Mouse (Mus musculus) CH12.LX (cell line): ENCODE data around the gene Cttnbp2. TPM values are rescaled to one million over a fixed set of nuclear protein-coding genes. Genes with fewer than 3 reads are reported as not detected.

Experiments used
- DNase-seq: peaks from one replicate; pipeline ENCODE4 v3.0.0-alpha.2; 2013; ENCODE audit errors: extremely low read depth
- H3K27ac ChIP-seq: 2 replicates; pipeline ENCODE4 v1.5.1; 2012; ENCODE audit warnings: low read depth, mild to moderate bottlenecking, control low read depth, moderate library complexity; ENCODE audit not compliant: insufficient read depth
- H3K27me3 ChIP-seq: replicated peaks from 2 replicates; pipeline ENCODE3; 2012; ENCODE audit warnings: inconsistent platforms
- H3K36me3 ChIP-seq, 2 experiments: replicated peaks in 1 of 2; 2 replicates each; pipeline versions ENCODE3 to v1.6.1; 2012; ENCODE audit warnings: inconsistent platforms in 1 of 2, low read length in 1 of 2, mild to moderate bottlenecking in 1 of 2, mixed read lengths in 1 of 2, moderate library complexity in 1 of 2; ENCODE audit not compliant: control insufficient read depth in 1 of 2, insufficient read depth in 1 of 2
- H3K4me1 ChIP-seq, 2 experiments: 2 replicates each; pipeline ENCODE4 v1.6.1; 2012; ENCODE audit warnings: inconsistent platforms in 1 of 2, moderate library complexity in 1 of 2; ENCODE audit not compliant: insufficient read depth in 2 of 2, control insufficient read depth in 1 of 2
- H3K4me2 ChIP-seq: 2 replicates; pipeline ENCODE4 v1.6.1; 2012; ENCODE audit warnings: low read depth, mild to moderate bottlenecking, control low read depth; ENCODE audit not compliant: poor library complexity, insufficient read depth, severe bottlenecking
- H3K4me3 ChIP-seq, 3 experiments: fragments of 150-350 bp in 1 of 3; sonication (generic) in 1 of 3; replicated peaks in 1 of 3; 2 replicates each; pipeline versions ENCODE3 to v1.5.1; 2011 to 2012; ENCODE audit warnings: low read depth in 2 of 3, low read length in 2 of 3, mild to moderate bottlenecking in 2 of 3, moderate library complexity in 2 of 3, control low read depth in 1 of 3, improper control_type of control experiment in 1 of 3, inconsistent platforms in 1 of 3, mixed read lengths in 1 of 3; ENCODE audit not compliant: poor library complexity in 1 of 3
- H3K79me2 ChIP-seq: replicated peaks from 2 replicates; pipeline ENCODE4 v1.6.1; 2012; ENCODE audit warnings: mild to moderate bottlenecking, moderate library complexity; ENCODE audit not compliant: control insufficient read depth, poor library complexity, insufficient read depth, severe bottlenecking; ENCODE audit errors: extremely low read depth
- H3K9ac ChIP-seq: 2 replicates; pipeline ENCODE4 v1.6.1; 2012; ENCODE audit warnings: low read depth, mild to moderate bottlenecking, control low read depth, moderate library complexity; ENCODE audit not compliant: insufficient read depth
- H3K9me3 ChIP-seq: replicated peaks from 2 replicates; pipeline ENCODE3; 2012; ENCODE audit warnings: low read length, inconsistent platforms, mixed read lengths
- CHD1 ChIP-seq: IDR thresholded peaks from 2 replicates; pipeline ENCODE4 v1.6.1; 2012; ENCODE audit warnings: low read depth, low read length, improper control_type of control experiment, inconsistent platforms
- CTCF ChIP-seq, 2 experiments: IDR thresholded peaks in 1 of 2; conservative IDR thresholded peaks in 1 of 2; 2 replicates each; pipeline ENCODE4 v1.5.1; 2011 to 2012; ENCODE audit warnings: low read depth in 2 of 2, low read length in 2 of 2, improper control_type of control experiment in 1 of 2, inconsistent platforms in 1 of 2, mild to moderate bottlenecking in 1 of 2, moderate library complexity in 1 of 2
- ETS1 ChIP-seq: conservative IDR thresholded peaks from 2 replicates; pipeline ENCODE4 v1.6.1; 2012; ENCODE audit warnings: low read depth, mild to moderate bottlenecking, inconsistent platforms, low read length, improper control_type of control experiment, moderate library complexity
- IRF4 ChIP-seq: IDR thresholded peaks from 2 replicates; pipeline ENCODE4 v1.6.1; 2014; ENCODE audit warnings: low read depth, mild to moderate bottlenecking, inconsistent platforms, low read length, improper control_type of control experiment
- JUND ChIP-seq: conservative IDR thresholded peaks from 2 replicates; pipeline ENCODE4 v1.6.1; 2011; ENCODE audit warnings: low read depth, low read length, improper control_type of control experiment
- MAX ChIP-seq: IDR thresholded peaks from 2 replicates; pipeline ENCODE4 v1.6.1; 2011; ENCODE audit warnings: low read length, improper control_type of control experiment
- NELFE ChIP-seq: IDR thresholded peaks from 2 replicates; pipeline ENCODE4 v1.6.1; 2011; ENCODE audit warnings: low read depth, low read length, improper control_type of control experiment
- POLR2A ChIP-seq: IDR thresholded peaks from 2 replicates; pipeline ENCODE4 v1.6.1; 2011; ENCODE audit warnings: low read depth, mild to moderate bottlenecking, improper control_type of control experiment, low read length
- POLR2AphosphoS2 ChIP-seq: IDR thresholded peaks from 2 replicates; pipeline ENCODE4 v1.6.1; 2011; ENCODE audit warnings: low read depth, low read length, improper control_type of control experiment
- SIN3A ChIP-seq: IDR thresholded peaks from 2 replicates; pipeline ENCODE4 v1.6.1; 2012; ENCODE audit warnings: low read length, improper control_type of control experiment, inconsistent platforms
- SMC3 ChIP-seq: IDR thresholded peaks from 2 replicates; pipeline ENCODE4 v1.6.1; 2011; ENCODE audit warnings: low read depth, low read length, improper control_type of control experiment
- TBP ChIP-seq: conservative IDR thresholded peaks from 2 replicates; pipeline ENCODE4 v1.6.1; 2011; ENCODE audit warnings: low read depth, low read length, improper control_type of control experiment
- USF1 ChIP-seq: IDR thresholded peaks from 2 replicates; pipeline ENCODE4 v1.6.1; 2014; ENCODE audit warnings: low read depth, mild to moderate bottlenecking, inconsistent platforms, low read length, improper control_type of control experiment
- ZKSCAN1 ChIP-seq: IDR thresholded peaks from 2 replicates; pipeline ENCODE4 v1.6.1; 2012; ENCODE audit warnings: low read depth, inconsistent platforms, low read length, improper control_type of control experiment, borderline replicate concordance
- ZMIZ1 ChIP-seq: IDR thresholded peaks from 2 replicates; pipeline ENCODE4 v1.6.1; 2012; ENCODE audit warnings: low read depth, mild to moderate bottlenecking, inconsistent platforms, low read length, improper control_type of control experiment
- ZNF384 ChIP-seq: IDR thresholded peaks from 2 replicates; pipeline ENCODE4 v1.6.1; 2012; ENCODE audit warnings: low read depth, low read length, improper control_type of control experiment, inconsistent platforms
- dilution Hi-C: fragments of 300-500 bp; cut with MboI; formaldehyde crosslinking; loops from 2 replicates; pipeline ENCODE4 v1.14.3; 2020; ENCODE audit warnings: low sequenced_read_pairs; ENCODE audit not compliant: extremely low pct_unique_long_range_greater_than_20kb, extremely low pct_ligation_motif_present
- in situ Hi-C: fragments of 300-500 bp; cut with MboI; formaldehyde crosslinking; loops from 3 replicates; pipeline ENCODE4 v1.14.3; 2019; ENCODE audit warnings: low sequenced_read_pairs, low pct_ligation_motif_present, low pct_unique_long_range_greater_than_20kb, mixed read lengths
- polyA plus RNA-seq: library from polyadenylated mRNA; unstranded; fragments of >175 nt; gene quantifications from 2 replicates; pipeline ENCODE4 v1.2.1, GENCODE M21; 2012; ENCODE audit warnings: low read depth; ENCODE audit not compliant: insufficient read length
- total RNA-seq, 2 experiments: library from RNA; depleted of rRNA; stranded (reverse); fragments of 300-350 nt in 1 of 2; fragments of >200 nt in 1 of 2; gene quantifications; 2 replicates each; pipeline ENCODE4 v1.2.3; 2012 to 2014

The Cttnbp2 gene
- total and polyA plus RNA-seq, 3 experiments = 1.1 to 1.7 (median 1.5) TPM

GRCm38 (mm10) chr6:18474541-18474940 is 40.1 kb downstream of the Cttnbp2 start:
- in situ Hi-C loops = no loop called here
- Histone ChIP-seq H3K79me2 (no peaks in the 10 kb centered on the region), H3K4me3 (no peak overlapping the region), H3K27ac (no peak overlapping the region), H3K36me3 (no peaks in the 10 kb centered on the region), H3K4me2 (no peak overlapping the region), H3K27me3 (no peaks in the 10 kb centered on the region), H3K9me3 (no peaks in the 10 kb centered on the region)
- no peak for DNase-seq
- TF ChIP-seq ZMIZ1 = no peak
- TF ChIP-seq CHD1 = no peak
- TF ChIP-seq TBP = 0 out of 2 replicates have a peak, but pooled peaks have one; percentile 18
- TF ChIP-seq ZKSCAN1 = no peak
- TF ChIP-seq IRF4 = no peak
- TF ChIP-seq, all 38 proteins: peak for 1
- H3K9ac ChIP-seq = no peak overlapping the region
- H3K4me1 ChIP-seq = peaks cover 6 to 19% of the 10 kb centered on the region in 2 experiments
- dilution Hi-C loops = no loop called here

- Histone ChIP-seq H3K79me2 (no peaks in the 10 kb centered on the region), H3K9me3 (no peaks in the 10 kb centered on the region)
- TF ChIP-seq SMC3 = no peak
- TF ChIP-seq, all 38 proteins: peak for 0
- in situ Hi-C loops = no loop called here
- no peaks in the 10 kb centered on the region for H3K27me3 ChIP-seq
- H3K4me2 ChIP-seq = no peak overlapping the region
- no peaks in the 10 kb centered on the region for H3K36me3 ChIP-seq
- no peak overlapping the region for H3K9ac ChIP-seq
- dilution Hi-C loops = no loop called here
- no peak for DNase-seq
- no peak overlapping the region for H3K4me3 ChIP-seq
- H3K4me1 ChIP-seq = peaks cover 3 to 15% of the 10 kb centered on the region in 2 experiments; a peak in 3 of 4 replicates
- no peak overlapping the region for H3K27ac ChIP-seq
Observed at GRCm38 (mm10) chr6:18469206-18469605, 45.4 kb downstream of the Cttnbp2 start.

GRCm38 (mm10) chr6:18467777-18468176 is 46.9 kb downstream of the Cttnbp2 start:
- H3K9me3 ChIP-seq = no peaks in the 10 kb centered on the region
- dilution Hi-C loops (no loop called here), in situ Hi-C loops (no loop called here)
- no peaks in the 10 kb centered on the region for H3K27me3 ChIP-seq
- no peak overlapping the region for H3K27ac ChIP-seq
- H3K9ac ChIP-seq = no peak overlapping the region
- no peak for DNase-seq
- H3K36me3 ChIP-seq = no peaks in the 10 kb centered on the region
- H3K4me2 ChIP-seq = no peak overlapping the region
- H3K79me2 ChIP-seq = no peaks in the 10 kb centered on the region
- H3K4me3 ChIP-seq = no peak overlapping the region
- H3K4me1 ChIP-seq = peaks cover 3 to 8% of the 10 kb centered on the region in 2 experiments; a peak in 3 of 4 replicates
- TF ChIP-seq POLR2A (no peak), POLR2AphosphoS2 (no peak), TBP (no peak), IRF4 (no peak), ZKSCAN1 (no peak), JUND (no peak), ZNF384 (no peak), USF1 (no peak), CTCF (conservative IDR thresholded peaks at IDR 0.05 in 1 of 2, IDR thresholded peaks at IDR 0.05 in 1 of 2; ENCODE audit: low read depth in 2 of 2, low read length in 2 of 2) (no peak), ETS1 (no peak), NELFE (no peak), CHD1 (no peak), MAX (no peak), SIN3A (no peak)
